Mouse (Mus musculus) hindbrain, embryonic 14.5 days (tissue): ENCODE measurements around the gene Kif13a. TPM values are rescaled to one million over a fixed set of nuclear protein-coding genes. Genes with fewer than 3 reads are reported as not detected.

Experiments
- ATAC-seq: fragments of 200-750 bp; cut with Nextera tagmentation; 2 replicates; pipeline ENCODE4 v1.8.0; 2017; ENCODE audit warnings: moderate number of reproducible peaks, mild to moderate bottlenecking, moderate TSS enrichment, moderate library complexity; ENCODE audit not compliant: low FRiP score
- DNase-seq: peaks from one replicate; pipeline ENCODE4 v3.0.0-alpha.2; 2015; ENCODE audit warnings: low spot score
- H3K27ac ChIP-seq: fragments of 300-500 bp; sonication (generic); 2 replicates; pipeline ENCODE4 v1.5.1; 2014; ENCODE audit warnings: mild to moderate bottlenecking, moderate library complexity
- H3K27me3 ChIP-seq: fragments of 300-500 bp; sonication (generic); 2 replicates; pipeline ENCODE4 v1.6.1; 2014; ENCODE audit warnings: mild to moderate bottlenecking, low read length, mixed read lengths; ENCODE audit not compliant: control insufficient read depth, insufficient read depth
- H3K36me3 ChIP-seq: fragments of 300-500 bp; sonication (generic); replicated peaks from 2 replicates; pipeline ENCODE4 v1.6.1; 2014; ENCODE audit not compliant: control insufficient read depth, insufficient read depth
- H3K4me1 ChIP-seq: fragments of 300-500 bp; sonication (generic); replicated peaks from 2 replicates; pipeline ENCODE4 v1.6.1; 2014; ENCODE audit warnings: antibody characterized with exemption, low read length, mixed read lengths; ENCODE audit not compliant: control insufficient read depth, insufficient read depth
- H3K4me2 ChIP-seq: fragments of 300-500 bp; sonication (generic); replicated peaks from 2 replicates; pipeline ENCODE4 v1.6.1; 2014; ENCODE audit warnings: mild to moderate bottlenecking, moderate library complexity
- H3K4me3 ChIP-seq: fragments of 300-500 bp; sonication (generic); replicated peaks from 2 replicates; pipeline ENCODE4 v1.5.1; 2014; ENCODE audit warnings: mild to moderate bottlenecking, low read length
- H3K9ac ChIP-seq: fragments of 300-500 bp; sonication (generic); 2 replicates; pipeline ENCODE4 v1.6.1; 2014
- H3K9me3 ChIP-seq: fragments of 300-500 bp; sonication (generic); 2 replicates; pipeline ENCODE4 v1.6.1; 2016; ENCODE audit warnings: low read length; ENCODE audit not compliant: control insufficient read depth
- WGBS: fragments of 180-500 bp; shearing (Covaris S2); extraction: QIAGEN DNeasy Blood & Tissue Kit; methylation state at CpG from one replicate; pipeline ENCODE4 v1.1.7; 2014; 5-methylcytosine and 5-hydroxymethylcytosine counted together
- polyA plus RNA-seq: library from polyadenylated mRNA; unstranded; fragments of >200 nt; fragmentation: Nextera tagmentation; extraction: Ambion mirVana; gene quantifications from 2 replicates; pipeline ENCODE4 v1.2.1, GENCODE M21; 2014

Gene Kif13a
- polyA plus RNA-seq, 1 experiment from 2014 or later = 14.3 TPM

DNA sequence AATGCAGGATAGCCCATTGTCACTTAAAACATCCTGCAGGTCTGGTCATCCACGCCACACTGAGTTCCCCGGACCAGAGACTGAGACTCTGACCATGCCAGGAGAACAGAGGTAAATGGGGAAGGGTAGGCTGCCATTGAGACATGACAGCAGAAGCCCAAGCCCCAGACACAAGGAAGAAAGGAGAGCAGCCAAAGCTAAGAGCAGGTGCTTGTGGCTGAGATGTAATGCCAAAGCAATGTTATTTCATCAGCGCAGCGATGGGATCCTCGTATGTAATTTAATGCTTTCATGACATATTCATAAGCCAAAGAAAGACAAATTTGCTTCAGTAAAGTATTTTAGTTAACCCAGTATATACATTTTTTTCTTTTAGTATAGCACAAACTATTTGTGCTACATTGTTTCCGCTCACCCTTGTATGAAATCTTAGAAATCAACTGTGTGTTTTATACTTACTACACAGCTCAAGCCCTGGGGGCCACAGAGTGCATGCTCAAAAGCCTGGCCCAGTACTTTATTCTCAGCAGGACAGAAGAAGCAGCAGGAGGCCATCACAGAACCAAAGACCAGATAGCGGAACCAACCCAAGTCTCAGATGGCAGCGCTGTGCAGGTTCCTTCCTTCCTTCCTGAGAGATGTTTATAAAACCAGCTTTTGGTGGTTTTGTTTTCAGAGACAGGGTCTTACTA, 71.4 kb downstream of the Kif13a start:
- no peak for ATAC-seq

GRCm38 (mm10) chr13:46854456-46854855, 75.2 kb downstream of the Kif13a start:
- H3K36me3 ChIP-seq = no peaks in the 10 kb centered on the region
- no peak overlapping the region for H3K4me2 ChIP-seq
- no peaks in the 10 kb centered on the region for H3K27me3 ChIP-seq
- H3K9ac ChIP-seq = no peak overlapping the region
- no peaks in the 10 kb centered on the region for H3K4me1 ChIP-seq
- H3K4me3 ChIP-seq = no peak overlapping the region
- DNase-seq = no peak
- H3K27ac ChIP-seq = no peak overlapping the region
- WGBS = 90% methylated on average over 5 of the region's 5 CpGs
- ATAC-seq = no peak
- no peaks in the 10 kb centered on the region for H3K9me3 ChIP-seq

More for the DNA sequence above, 71.4 kb downstream of the Kif13a start:
- H3K9me3 ChIP-seq = no peaks in the 10 kb centered on the region
- DNase-seq = no peak
- H3K27me3 ChIP-seq = no peaks in the 10 kb centered on the region
- H3K4me3 ChIP-seq = no peak overlapping the region
- H3K27ac ChIP-seq = no peak overlapping the region
- no peak overlapping the region for H3K9ac ChIP-seq
- no peaks in the 10 kb centered on the region for H3K36me3 ChIP-seq
- WGBS = 83% methylated on average over 8 of the region's 8 CpGs
- no peak overlapping the region for H3K4me2 ChIP-seq
- no peaks in the 10 kb centered on the region for H3K4me1 ChIP-seq

- no peak overlapping the region for H3K9ac ChIP-seq
- H3K4me3 ChIP-seq = no peak overlapping the region
- ATAC-seq = no peak
- 99% methylated on average over 4 of the region's 4 CpGs for WGBS
- no peaks in the 10 kb centered on the region for H3K9me3 ChIP-seq
- H3K4me2 ChIP-seq = no peak overlapping the region
- H3K27ac ChIP-seq = no peak overlapping the region
- no peaks in the 10 kb centered on the region for H3K36me3 ChIP-seq
- DNase-seq = no peak
- no peaks in the 10 kb centered on the region for H3K4me1 ChIP-seq
- H3K27me3 ChIP-seq = no peaks in the 10 kb centered on the region
Measured at GRCm38 (mm10) chr13:46852470-46852869, 77.2 kb downstream of the Kif13a start.

GRCm38 (mm10) chr13:46845456-46845855, 84.2 kb downstream of the Kif13a start:
- no peak overlapping the region for H3K4me2 ChIP-seq
- no peak overlapping the region for H3K27ac ChIP-seq
- H3K9me3 ChIP-seq = no peaks in the 10 kb centered on the region
- no peaks in the 10 kb centered on the region for H3K36me3 ChIP-seq
- no peak overlapping the region for H3K4me3 ChIP-seq
- no peak for ATAC-seq
- WGBS = 73% methylated on average over 9 of the region's 9 CpGs
- H3K27me3 ChIP-seq = no peaks in the 10 kb centered on the region
- DNase-seq = no peak
- no peak overlapping the region for H3K9ac ChIP-seq
- 0 out of 2 replicates have a peak, but pooled peaks cover 2% of the 10 kb centered on the region for H3K4me1 ChIP-seq

GRCm38 (mm10) chr13:46844561-46845235, 85.0 kb downstream of the Kif13a start:
- no peak overlapping the region for H3K4me2 ChIP-seq
- H3K36me3 ChIP-seq = no peaks in the 10 kb centered on the region
- H3K4me3 ChIP-seq = no peak overlapping the region
- peaks cover 7% of the 10 kb centered on the region; the same call in 1 of the 2 replicates for H3K4me1 ChIP-seq
- ATAC-seq (no peak), DNase-seq (no peak)
- H3K9ac ChIP-seq = no peak overlapping the region
- no peaks in the 10 kb centered on the region for H3K27me3 ChIP-seq
- no peak overlapping the region for H3K27ac ChIP-seq
- WGBS = 79% methylated on average over 12 of the region's 12 CpGs
- no peaks in the 10 kb centered on the region for H3K9me3 ChIP-seq

DNA sequence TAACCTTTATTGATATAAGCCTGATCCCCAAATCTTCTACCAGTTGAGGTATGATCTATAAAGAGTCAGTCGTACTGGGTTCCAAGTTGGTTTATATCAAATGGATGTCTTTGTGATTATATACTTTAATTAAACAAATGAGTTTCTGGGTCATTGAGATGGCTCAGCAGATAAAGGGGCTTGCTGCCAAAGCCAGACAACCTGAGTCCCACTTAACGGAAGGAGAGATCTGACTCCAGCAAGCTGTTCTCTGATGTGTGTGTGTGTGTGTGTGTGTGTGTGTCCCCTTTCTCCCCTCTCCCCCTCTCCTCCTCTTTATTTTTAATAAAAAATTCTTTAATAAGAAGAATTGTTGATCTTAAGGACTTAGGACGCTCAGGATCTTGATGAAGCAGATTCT, 86.0 kb downstream of the Kif13a start:
- Histone ChIP-seq H3K27me3 (no peaks in the 10 kb centered on the region), H3K9ac (no peak overlapping the region), H3K4me1 (peaks cover 12% of the 10 kb centered on the region; the same call in 1 of the 2 replicates), H3K4me2 (no peak overlapping the region), H3K4me3 (no peak overlapping the region), H3K27ac (no peak overlapping the region), H3K36me3 (no peaks in the 10 kb centered on the region), H3K9me3 (no peaks in the 10 kb centered on the region)
- ATAC-seq (no peak), DNase-seq (no peak)
- 79% methylated on average over 3 of the region's 3 CpGs for WGBS

GRCm38 (mm10) chr13:46842185-46842584, 87.5 kb downstream of the Kif13a start:
- Histone ChIP-seq H3K27me3 (no peaks in the 10 kb centered on the region), H3K36me3 (no peaks in the 10 kb centered on the region), H3K9me3 (no peaks in the 10 kb centered on the region), H3K9ac (no peak overlapping the region), H3K4me1 (peaks cover 12% of the 10 kb centered on the region; the same call in 1 of the 2 replicates), H3K4me2 (no peak overlapping the region), H3K27ac (no peak overlapping the region), H3K4me3 (no peak overlapping the region)
- DNase-seq (no peak), ATAC-seq (no peak)
- 67% methylated on average over 8 of the region's 8 CpGs for WGBS

DNA sequence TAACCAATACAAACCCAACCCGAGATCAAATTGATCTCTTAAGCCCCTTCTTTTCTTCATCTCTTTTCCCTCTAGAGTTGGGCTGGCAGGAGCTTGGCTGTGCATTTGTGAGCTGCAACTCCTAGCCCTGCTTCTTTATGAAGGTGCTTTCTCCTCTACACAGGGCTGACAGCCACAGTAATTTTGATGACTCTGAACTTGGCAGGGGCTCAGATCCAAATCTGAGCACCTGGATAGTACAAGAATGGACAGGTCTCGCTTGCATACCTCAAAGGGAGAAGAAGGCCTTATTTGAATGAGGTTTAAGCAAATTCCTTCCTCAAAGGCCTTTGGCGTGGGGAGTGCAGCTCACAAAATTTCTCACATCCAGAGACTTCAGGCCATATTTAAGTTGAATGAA, 88.0 kb downstream of the Kif13a start:
- Histone ChIP-seq H3K27ac (no peak overlapping the region), H3K9me3 (no peaks in the 10 kb centered on the region), H3K4me1 (peaks cover 12% of the 10 kb centered on the region; the same call in 1 of the 2 replicates), H3K36me3 (no peaks in the 10 kb centered on the region), H3K9ac (no peak overlapping the region), H3K27me3 (no peaks in the 10 kb centered on the region), H3K4me3 (no peak overlapping the region), H3K4me2 (no peak overlapping the region)
- no peak for DNase-seq
- no peak for ATAC-seq
- WGBS = 90% methylated on average over 3 of the region's 3 CpGs

DNA sequence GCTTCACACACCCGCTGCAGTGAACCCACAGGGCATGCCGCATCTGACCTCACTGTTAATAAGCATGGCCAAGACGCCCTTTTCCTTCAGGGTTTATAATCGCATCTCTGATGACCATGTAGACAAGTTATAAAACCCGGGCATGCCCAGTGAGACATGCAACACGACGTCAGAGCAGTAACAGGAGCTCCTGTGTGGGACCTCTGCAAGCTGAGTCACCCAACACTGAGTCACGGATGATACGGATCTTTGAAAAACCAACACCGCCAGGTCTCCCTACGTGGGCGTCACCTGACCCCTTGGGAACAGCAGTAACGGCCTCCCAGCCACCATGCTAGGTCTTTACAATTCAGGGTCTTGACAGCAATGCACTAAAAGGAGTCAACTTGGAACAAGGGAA, 89.0 kb downstream of the Kif13a start:
- DNase-seq (no peak), ATAC-seq (no peak)
- Histone ChIP-seq H3K9ac (no peak overlapping the region), H3K36me3 (no peaks in the 10 kb centered on the region), H3K27ac (peak overlapping the region; percentile 63; the same call in 1 of the 2 replicates), H3K9me3 (no peaks in the 10 kb centered on the region), H3K27me3 (no peaks in the 10 kb centered on the region), H3K4me1 (peaks cover 12% of the 10 kb centered on the region; the same call in 1 of the 2 replicates), H3K4me2 (no peak overlapping the region), H3K4me3 (no peak overlapping the region)
- WGBS = 85% methylated on average over 13 of the region's 13 CpGs
